Mouse (Mus musculus): ENCODE results near the gene Kcnk10.

Kcnk10 gene

DNA sequence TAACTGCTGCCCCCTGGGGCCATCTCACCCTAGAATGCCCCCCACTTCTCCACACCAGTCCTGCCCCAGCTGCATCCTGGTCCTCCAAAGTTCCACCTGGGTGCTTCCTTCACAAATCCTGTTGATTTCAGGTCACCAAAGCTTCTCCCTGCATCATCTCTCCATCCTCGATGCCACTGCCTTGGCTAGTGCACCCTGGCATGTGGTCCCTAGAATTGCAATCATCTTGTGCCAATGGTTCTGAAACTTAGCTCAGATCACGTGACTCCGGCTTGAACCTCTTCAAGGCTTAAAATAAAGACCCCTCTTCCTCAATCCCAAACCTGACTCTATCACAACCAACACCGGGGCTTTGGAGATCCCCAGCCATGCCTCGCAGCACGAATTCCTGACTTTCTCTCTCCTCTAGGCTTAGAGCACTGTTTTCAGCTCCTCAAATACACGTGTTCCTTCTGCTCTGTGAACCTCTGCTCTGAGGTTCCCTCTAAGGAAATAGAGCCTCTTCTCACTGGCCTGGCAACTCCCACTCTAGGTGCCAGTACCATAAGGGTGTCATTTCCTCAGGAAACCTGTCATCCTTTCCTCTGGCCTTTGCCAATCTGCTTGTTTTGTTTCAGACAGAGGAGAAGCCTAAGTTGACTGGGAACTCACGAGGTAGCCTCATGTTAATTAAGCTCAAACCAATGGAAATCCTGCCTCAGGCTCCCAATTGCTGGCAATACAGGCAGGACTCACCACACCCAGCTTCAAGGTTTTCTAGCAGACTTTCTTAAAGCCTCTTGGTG, 6.0 kb downstream of the Kcnk10 start:
- no peak for DNase-seq (ENCODE audit: low spot score)

GRCm38 (mm10) chr12:98569380-98569779, 8.7 kb downstream of the Kcnk10 start:
- DNase-seq (ENCODE audit: low spot score) = no peak

GRCm38 (mm10) chr12:98567877-98568276, 10.2 kb downstream of the Kcnk10 start:
- DNase-seq (ENCODE audit: low spot score) = no peak

DNA sequence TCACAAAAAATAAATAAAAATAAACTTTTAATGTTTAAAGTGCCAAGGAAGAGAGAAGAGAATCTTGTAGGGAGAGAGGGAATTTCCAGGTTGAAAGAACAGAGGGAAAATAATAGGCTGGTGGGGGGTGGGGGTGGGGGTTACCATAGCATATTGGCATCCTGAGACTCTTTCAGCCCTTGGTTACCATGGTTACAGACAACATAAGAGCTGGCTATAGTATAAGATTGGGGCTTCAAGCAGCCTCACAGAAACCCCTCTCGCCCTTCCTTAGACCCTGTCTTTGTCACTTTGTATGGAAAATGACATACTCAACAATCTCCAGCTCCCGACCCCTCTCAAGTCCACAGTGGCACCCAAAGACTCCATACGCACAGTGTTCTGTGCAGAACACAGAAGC, 13.7 kb downstream of the Kcnk10 start:
- DNase-seq (ENCODE audit: low spot score) = no peak

DNA sequence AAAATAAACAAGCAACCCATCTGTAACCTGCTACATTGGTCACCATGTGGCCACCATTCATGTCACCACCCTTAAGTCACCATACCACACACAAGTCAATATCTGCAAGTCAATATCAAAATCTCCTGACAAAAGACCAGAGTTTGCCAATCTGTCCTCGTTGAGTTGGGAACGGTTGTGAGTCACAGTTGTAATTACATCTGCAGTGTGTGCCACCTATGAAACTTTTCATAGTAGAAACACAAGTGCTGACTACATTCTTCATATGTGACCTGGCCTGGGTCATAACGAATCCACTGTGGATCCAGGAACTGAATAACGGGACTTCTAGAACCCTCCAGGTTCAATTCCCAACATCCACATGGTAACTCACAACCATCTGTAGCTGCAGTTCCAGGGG, 14.8 kb downstream of the Kcnk10 start:
- no peak for DNase-seq (ENCODE audit: low spot score)

GRCm38 (mm10) chr12:98562341-98562977, 15.7 kb downstream of the Kcnk10 start:
- DNase-seq (ENCODE audit: low spot score) = no peak

DNA sequence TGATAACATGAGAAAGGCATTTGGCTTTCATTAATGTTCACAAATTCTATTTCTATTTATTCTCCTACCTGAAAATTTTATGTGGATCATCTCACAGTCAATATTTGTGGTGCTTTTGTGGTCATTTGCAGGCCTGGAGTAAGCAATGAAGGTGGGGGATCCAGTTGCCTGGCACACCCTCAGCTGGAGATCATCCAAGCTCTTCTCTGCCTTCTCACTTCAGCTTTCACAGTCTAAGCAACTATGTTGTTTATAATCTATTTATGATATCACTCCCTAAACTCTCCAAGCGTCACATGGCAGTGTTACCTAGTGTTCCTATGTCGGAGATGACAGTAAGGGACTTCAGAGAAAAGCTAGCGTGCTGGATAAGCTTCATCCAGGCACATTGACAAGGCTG, 18.1 kb downstream of the Kcnk10 start:
- no peak for DNase-seq (ENCODE audit: low spot score)

DNA sequence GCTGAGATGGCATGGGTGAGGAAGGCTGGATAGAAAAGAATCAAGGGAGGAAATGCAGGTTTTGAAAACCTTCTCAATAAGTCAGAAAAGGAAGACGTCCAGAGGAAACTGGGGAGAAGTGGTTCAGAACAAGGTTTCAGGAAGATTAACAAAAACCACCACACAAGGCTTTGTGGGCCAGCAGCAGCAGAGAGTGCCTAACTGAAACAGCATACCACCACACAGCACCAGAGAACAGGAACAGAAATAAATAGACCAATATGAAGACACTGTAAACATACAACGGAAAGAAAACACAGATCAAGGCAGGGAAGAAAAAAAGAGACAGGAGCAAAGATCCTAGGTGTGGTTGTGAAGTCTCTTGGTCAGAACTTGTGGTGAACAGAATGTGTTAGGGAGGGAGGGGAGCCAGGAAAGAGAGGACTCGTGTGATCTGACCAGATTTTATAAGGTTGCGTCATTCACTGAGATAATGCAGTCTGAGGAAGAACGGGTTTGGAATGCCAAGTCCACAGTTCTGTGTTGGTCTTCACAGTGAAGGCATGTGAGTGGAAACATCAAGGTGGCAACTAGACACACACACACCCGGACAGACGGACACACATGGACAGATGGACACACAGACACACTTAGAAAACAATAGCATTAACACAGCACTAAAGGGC, 21.0 kb downstream of the Kcnk10 start:
- DNase-seq (ENCODE audit: low spot score) = no peak

GRCm38 (mm10) chr12:98549981-98550380, 28.1 kb downstream of the Kcnk10 start:
- no peak for DNase-seq (ENCODE audit: low spot score)

GRCm38 (mm10) chr12:98548141-98548540, 30.0 kb downstream of the Kcnk10 start:
- DNase-seq (ENCODE audit: low spot score) = no peak

DNA sequence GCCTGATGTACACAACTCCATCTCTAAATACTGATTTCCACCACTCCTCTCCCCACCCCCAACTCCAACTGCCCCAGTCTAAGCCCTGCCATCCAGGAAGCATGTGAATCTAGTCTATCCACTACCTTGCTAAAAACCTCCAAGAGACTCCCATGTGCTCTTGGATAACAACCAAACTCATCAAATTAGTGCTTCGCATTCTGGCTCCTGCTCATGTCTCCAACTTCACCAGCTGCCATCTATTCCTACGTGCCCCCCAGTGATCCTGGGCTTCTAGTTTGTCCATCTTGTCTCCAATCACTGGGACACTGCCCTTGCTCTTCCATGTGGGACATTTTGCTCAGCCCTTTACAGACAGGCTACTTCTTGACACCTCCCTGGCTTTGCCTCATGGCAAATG, 32.2 kb downstream of the Kcnk10 start:
- no peak for DNase-seq (ENCODE audit: low spot score)

GRCm38 (mm10) chr12:98545251-98545560, 32.9 kb downstream of the Kcnk10 start:
- peak; percentile 51 for DNase-seq (ENCODE audit: low spot score)

GRCm38 (mm10) chr12:98544545-98545250, 33.4 kb downstream of the Kcnk10 start:
- DNase-seq (ENCODE audit: low spot score) = no peak

DNA sequence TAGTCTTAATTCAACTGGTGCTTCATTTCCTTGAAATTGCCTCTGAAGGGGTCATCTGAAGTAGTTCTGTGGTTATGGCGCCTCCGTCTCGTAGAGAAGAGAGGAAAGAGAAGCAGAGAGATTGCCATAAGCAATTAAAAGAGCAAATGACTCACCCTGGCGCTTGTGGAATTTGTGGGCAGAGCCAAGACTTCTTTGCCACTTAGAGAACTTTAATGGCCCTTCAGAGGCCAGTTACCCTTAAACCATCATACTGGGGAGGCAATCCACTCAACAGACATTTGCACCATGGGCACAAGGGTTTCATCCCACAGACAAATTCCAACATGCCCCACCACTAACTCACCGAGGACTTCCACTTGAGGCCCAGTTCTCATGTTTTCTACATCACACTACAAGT, 41.4 kb downstream of the Kcnk10 start:
- no peak for DNase-seq (ENCODE audit: low spot score)

DNA sequence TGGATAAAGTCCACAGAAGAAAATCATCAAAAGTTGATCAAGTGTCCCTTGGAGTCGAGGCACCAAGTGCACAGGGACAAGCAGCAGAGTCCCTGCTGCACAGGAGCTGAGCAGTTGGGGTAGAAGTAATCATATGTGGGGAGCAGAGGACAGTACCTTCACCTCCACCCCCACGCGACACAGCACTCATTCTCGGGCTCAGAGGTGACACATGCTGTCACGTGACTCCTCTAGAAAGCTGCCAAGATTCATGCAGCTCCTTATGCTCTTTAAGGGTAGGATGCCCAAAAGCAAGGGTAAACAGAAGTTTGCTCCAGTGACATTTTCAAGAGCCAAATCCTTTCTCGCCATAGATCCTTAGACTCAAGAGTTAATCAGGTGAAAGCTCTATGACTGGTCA, 42.1 kb downstream of the Kcnk10 start:
- no peak for DNase-seq (ENCODE audit: low spot score)

- no peak for DNase-seq (ENCODE audit: low spot score)
Observed at GRCm38 (mm10) chr12:98535494-98535901, 42.6 kb downstream of the Kcnk10 start.

DNA sequence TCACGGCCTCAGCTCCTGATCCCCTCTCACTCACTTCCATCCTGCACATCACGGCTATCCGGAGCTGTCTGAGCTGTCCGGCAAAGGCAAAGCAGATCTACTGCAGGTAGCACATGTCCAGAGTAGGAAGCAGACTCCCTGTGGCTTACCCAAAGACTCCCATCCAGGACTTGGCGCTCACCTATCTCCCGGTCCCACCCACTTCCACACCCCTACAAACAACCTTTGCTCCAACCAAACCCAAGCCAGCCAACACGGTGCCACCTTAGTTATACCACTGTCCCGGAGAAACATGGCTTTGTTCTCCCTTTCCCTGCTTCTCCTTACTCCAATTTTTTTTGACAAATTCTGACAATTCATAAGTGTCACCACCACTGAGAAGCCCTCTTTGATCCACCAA, 49.5 kb downstream of the Kcnk10 start:
- no peak for DNase-seq (ENCODE audit: low spot score)

DNA sequence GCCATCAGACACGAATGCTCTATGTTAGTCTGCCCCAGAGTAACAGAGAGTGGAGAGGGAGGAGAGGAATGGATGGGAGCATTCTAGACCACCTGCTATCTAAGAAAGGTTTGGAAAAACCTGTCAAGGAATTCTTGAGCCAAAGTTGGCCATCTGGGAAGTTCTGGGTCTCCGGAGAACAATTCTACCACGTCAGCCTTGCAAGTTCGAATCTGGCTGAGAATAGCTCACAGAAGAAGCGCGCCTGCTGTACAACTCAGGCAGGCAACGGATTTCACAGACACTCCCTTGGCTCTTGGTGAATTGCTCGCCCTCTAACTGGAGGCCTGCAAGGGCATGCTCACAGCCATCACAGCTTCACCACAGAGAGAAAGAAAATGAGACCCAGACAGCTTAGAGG, 52.7 kb downstream of the Kcnk10 start:
- DNase-seq (ENCODE audit: low spot score) = no peak

DNA sequence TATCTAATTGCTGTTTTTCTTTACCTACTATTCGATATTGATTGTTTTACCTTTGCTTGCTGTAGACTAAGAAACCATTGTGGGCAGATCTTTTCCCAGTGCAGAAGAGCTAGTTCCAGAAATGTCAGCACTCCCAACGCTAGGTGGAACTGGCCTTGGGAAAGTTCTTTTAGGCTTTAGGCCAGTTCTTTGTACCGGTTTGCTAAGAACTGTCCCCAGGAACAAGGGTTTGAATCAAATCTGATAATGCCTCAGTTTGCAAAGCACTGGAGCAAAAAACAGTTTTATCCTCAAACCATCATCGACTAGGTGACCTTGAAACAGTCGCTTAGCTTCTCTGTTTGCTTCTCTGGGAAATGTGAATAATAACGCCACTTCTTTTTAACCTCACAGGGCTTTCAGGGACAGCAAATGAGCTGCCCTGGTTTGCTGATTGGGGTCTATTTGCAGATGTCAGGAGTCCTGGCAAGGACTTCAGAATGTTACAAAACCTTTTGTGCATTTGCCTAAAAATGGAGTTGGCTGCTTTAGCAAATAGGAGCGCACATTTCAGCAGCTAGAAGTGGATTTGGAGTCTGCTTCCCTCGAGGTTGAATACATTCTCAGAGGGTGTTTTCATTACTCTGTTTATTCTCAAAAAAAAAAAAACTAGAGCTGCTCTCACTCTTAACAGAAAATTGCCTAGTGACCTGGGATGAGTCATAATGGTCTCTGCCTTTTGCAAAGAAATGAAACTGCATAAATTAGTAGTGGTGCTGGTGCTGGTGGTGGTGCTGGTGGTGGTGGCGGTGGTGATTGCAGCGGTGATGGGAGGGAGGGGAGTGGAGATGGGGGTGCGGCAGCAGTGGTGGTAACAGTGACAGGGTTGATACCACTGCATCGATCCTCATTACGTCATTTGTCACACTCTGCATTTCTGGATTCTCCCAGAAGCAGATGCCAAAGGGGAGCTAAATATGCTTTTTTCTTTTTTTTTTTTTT, 53.5 kb downstream of the Kcnk10 start:
- no peak for DNase-seq (ENCODE audit: low spot score)

GRCm38 (mm10) chr12:98521311-98521710, 56.8 kb downstream of the Kcnk10 start:
- DNase-seq (ENCODE audit: low spot score) = no peak

DNA sequence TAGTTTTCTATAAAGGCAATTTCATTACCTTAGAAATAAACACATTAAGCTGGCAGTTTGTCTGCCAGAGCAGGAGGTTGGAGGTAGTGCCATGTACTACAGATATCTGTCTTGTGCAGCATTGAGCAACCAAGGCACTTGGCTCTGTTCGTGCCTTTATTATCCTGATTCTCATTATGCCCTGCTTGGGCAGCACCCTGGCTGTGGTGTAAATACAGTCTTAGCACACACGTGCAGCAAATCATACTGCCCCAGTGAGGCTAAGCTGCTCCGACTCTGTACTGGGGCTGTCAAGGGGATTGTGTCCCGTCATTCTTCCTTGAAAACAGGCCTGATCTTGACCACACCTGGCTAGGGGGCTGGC, 57.6 kb downstream of the Kcnk10 start:
- no peak for DNase-seq (ENCODE audit: low spot score)

Data from layer of hippocampus, adult 9-10 months (tissue).